Mouse (Mus musculus): ENCODE results near the gene Dok4.

DNA sequence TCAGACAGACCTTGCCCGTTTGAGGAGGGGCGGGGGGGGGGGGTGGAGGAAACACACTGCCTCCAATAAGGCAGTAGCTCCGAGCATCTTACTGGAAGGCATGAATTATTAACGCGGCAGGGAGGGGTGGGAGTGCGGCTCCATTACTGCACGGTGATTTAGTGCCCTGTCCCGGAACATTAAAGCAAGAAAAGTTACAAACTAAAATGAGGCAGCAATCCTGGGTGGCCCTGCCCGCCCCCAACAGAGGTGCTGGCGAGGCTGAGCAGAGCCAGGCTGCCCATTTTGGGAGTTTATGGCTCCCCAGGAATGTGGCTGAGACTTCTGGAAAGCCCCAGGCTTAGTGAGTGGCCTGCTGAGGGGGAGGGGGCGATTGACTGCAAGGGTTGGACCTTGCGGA lies 27.6 kb upstream of the Dok4 start:
- TF ChIP-seq TAL1 (IDR thresholded peaks at IDR 0.05; ENCODE audit: low read length) (no peak), GATA1 (IDR thresholded peaks at IDR 0.05; ENCODE audit: low read length) (no peak)

Measured in erythroblast, embryonic 14.5 days (primary cell).